Comparison of ENCODE assay signal across 21 mouse cellular contexts in the genomic region with DNA sequence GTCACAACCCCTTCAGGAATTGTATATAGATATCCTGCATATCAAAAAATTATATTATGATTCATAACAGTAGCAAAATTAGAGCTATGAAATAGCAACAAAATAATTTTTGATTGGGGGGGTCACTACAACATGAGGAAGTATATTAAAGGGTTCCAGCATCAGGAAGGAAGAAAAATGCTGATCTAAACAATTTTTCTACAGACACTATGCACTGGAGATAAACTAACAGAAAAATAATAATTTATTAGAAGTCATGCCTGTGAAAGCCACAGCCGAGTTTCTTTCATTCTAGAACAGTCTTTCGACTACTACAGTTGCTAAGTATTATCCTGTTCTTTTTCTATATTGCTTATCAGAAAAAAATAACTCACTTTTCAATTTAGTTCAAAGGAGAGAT. TPM values are rescaled to one million over a fixed set of nuclear protein-coding genes. Genes with fewer than 3 reads are reported as not detected.
DNase-seq lines count a peak whose midpoint lies in the region; TF ChIP-seq lines count a peak whose summit lies in the region.
"Had no signal": no experiment of that assay in that cellular context is flagged by ENCODE, and none has a peak within 500 bp of the region (broad histone marks: within the 10 kb centered on the region; RNA-seq: fewer than 3 reads in every experiment).

No protein-coding gene starts in this region.

- DNase-seq in CH12.LX (ENCODE audit: extremely low read depth) = no peak
- DNase-seq in ES-E14 (ENCODE audit: low read depth, low spot score) = no peak
- no peak for DNase-seq in heart, adult 18-20 months
- no peak for DNase-seq in left cerebral cortex, adult 9 months (ENCODE audit: low spot score in 2 of 2)
- DNase-seq: adrenal gland, adult 2 months; adrenal gland, adult 8-10 months; adrenal gland, postnatal 10 days; adrenal gland, postnatal 14 days; adrenal gland, postnatal 25 days; adrenal gland, postnatal 36 days; B cell, adult 2 months; cerebellum, adult 11 months; cerebellum, adult 11-12 months; cerebellum, adult 18-20 months; cerebellum, adult 2 months; cerebellum, adult 8-10 months had no signal

- TF ChIP-seq EP300 in CH12.LX (IDR thresholded peaks at IDR 0.05; ENCODE audit: low read length) = no peak

- H3K9ac ChIP-seq in CH12.LX (ENCODE audit: insufficient read depth, low read depth) (no peak overlapping the region), ES-E14 (ENCODE audit: insufficient read depth, low read depth, low read length, poor library complexity, severe bottlenecking) (no peak overlapping the region)

- no peaks in the 10 kb centered on the region for H3K79me2 ChIP-seq in CH12.LX (replicated peaks; ENCODE audit: control insufficient read depth, extremely low read depth, insufficient read depth, poor library complexity, severe bottlenecking)

- H3K27ac ChIP-seq in CH12.LX (ENCODE audit: insufficient read depth, low read depth) (no peak overlapping the region), ES-E14 (ENCODE audit: insufficient read depth, low read depth, low read length, poor library complexity, severe bottlenecking) (no peak overlapping the region)

- TF ChIP-seq POLR2A in CH12.LX (IDR thresholded peaks at IDR 0.05; ENCODE audit: low read depth, low read length) = no peak

- no peaks in the 10 kb centered on the region for H3K36me3 ChIP-seq in CH12.LX (replicated peaks in 1 of 2; ENCODE audit: control insufficient read depth in 1 of 2, insufficient read depth in 1 of 2, low read length in 1 of 2)
- no peaks in the 10 kb centered on the region for H3K36me3 ChIP-seq in ES-E14 (ENCODE audit: control insufficient read depth, insufficient read depth, low read length, poor library complexity, severe bottlenecking)
- H3K36me3 ChIP-seq: G1E had no signal

- H3K9me3 ChIP-seq in CH12.LX (replicated peaks; ENCODE audit: low read length) (no peaks in the 10 kb centered on the region), ES-E14 (ENCODE audit: control insufficient read depth, insufficient read depth, low read depth, low read length) (no peaks in the 10 kb centered on the region)

- H3K4me1 ChIP-seq in CH12.LX (ENCODE audit: control insufficient read depth in 1 of 2, insufficient read depth in 2 of 2) (peaks cover 0 to 3% of the 10 kb centered on the region in 2 experiments; a peak in 1 of 4 replicates), ES-E14 (ENCODE audit: control insufficient read depth in 2 of 2, insufficient read depth in 2 of 2, low read length in 2 of 2, poor library complexity in 1 of 2) (no peaks in the 10 kb centered on the region)

- H3K4me2 ChIP-seq in CH12.LX (ENCODE audit: insufficient read depth, low read depth, poor library complexity, severe bottlenecking) = no peak overlapping the region

- TF ChIP-seq CTCF in CH12.LX (conservative IDR thresholded peaks at IDR 0.05 in 1 of 2, IDR thresholded peaks at IDR 0.05 in 1 of 2; ENCODE audit: low read depth in 2 of 2, low read length in 2 of 2) = no peak

- dilution Hi-C loops in CH12.LX (cut with MboI; ENCODE audit: extremely low pct_ligation_motif_present, extremely low pct_unique_long_range_greater_than_20kb, low sequenced_read_pairs) = no loop called here

- no peaks in the 10 kb centered on the region for H3K27me3 ChIP-seq in CH12.LX (replicated peaks)
- H3K27me3 ChIP-seq: Patski had no signal

- no peak overlapping the region for H3K4me3 ChIP-seq in CH12.LX (replicated peaks in 1 of 3; ENCODE audit: low read depth in 2 of 3, low read length in 2 of 3, poor library complexity in 1 of 3)
- no peak overlapping the region for H3K4me3 ChIP-seq in ES-E14 (ENCODE audit: insufficient read depth in 1 of 2, low read depth in 1 of 2, low read length in 2 of 2, poor library complexity in 1 of 2, severe bottlenecking in 1 of 2)

- in situ Hi-C loops in CH12.LX (cut with MboI; ENCODE audit: low pct_ligation_motif_present, low pct_unique_long_range_greater_than_20kb, low sequenced_read_pairs) = no loop called here
- in situ Hi-C loops in ES-E14 (cut with MboI; ENCODE audit: low sequenced_read_pairs in 2 of 2, unreplicated experiment in 2 of 2) = no loop called here

- TF ChIP-seq RAD21 in CH12.LX (IDR thresholded peaks at IDR 0.05; ENCODE audit: low read depth, low read length) = no peak

TF ChIP-seq in CH12.LX, 34 proteins besides CTCF, POLR2A, EP300 and RAD21:
- no peak for TF ChIP-seq BHLHE40 (IDR thresholded peaks at IDR 0.05; ENCODE audit: low read depth, low read length)
- TF ChIP-seq MAFK (IDR thresholded peaks at IDR 0.05; ENCODE audit: insufficient replicate concordance, low read length) = peak; percentile 75; the same call in 1 of the 2 replicates

TF ChIP-seq in ES-E14, 5 proteins besides CTCF, POLR2A, EP300 and RAD21:
- TF ChIP-seq CHD2 (IDR thresholded peaks at IDR 0.05; ENCODE audit: low read depth, low read length) (no peak), MAFK (IDR thresholded peaks at IDR 0.05; ENCODE audit: insufficient read depth, low read depth, low read length) (peak; percentile 54), HCFC1 (IDR thresholded peaks at IDR 0.05; ENCODE audit: borderline replicate concordance, insufficient read depth, low read length) (no peak), ZNF384 (IDR thresholded peaks at IDR 0.05; ENCODE audit: low read depth, low read length) (no peak), ZC3H11A (IDR thresholded peaks at IDR 0.05; ENCODE audit: borderline replicate concordance, low read depth, low read length) (no peak)

RNA-seq across cellular contexts. Expression of a gene that starts 17.7 kb away (rescaled TPM):
- 0.08 and 0.17 TPM in 2 replicates for total RNA-seq in CH12.LX (2012; rRNA removed)
- total RNA-seq in CH12.LX (2014; rRNA removed) = 0.04 and 0.07 TPM in 2 replicates
- polyA plus RNA-seq in CH12.LX (2012; ENCODE audit: insufficient read length, low read depth) = 0.04 and 0.09 TPM in 2 replicates
- 6.8 and 9.6 TPM in 2 replicates for total RNA-seq in ES-E14 (2012; rRNA removed)
- total RNA-seq in heart, adult 18-20 months (2021) = 10 to 100 TPM; 28.6 to 33.5 TPM
- total RNA-seq: MEL had no signal
- polyA plus RNA-seq: activated CD4-positive, CD25-positive, alpha-beta regulatory T cell, adult 4 months; CD4-positive, CD25-positive, alpha-beta regulatory T cell, adult 4 months; G1E had no signal

RNA-seq across cellular contexts. Expression of a gene that starts 20.6 kb away (rescaled TPM):
- total RNA-seq in CH12.LX (2012; rRNA removed) (not detected in 2 replicates), CH12.LX (2014; rRNA removed) (not detected in 2 replicates), ES-E14 (2012; rRNA removed) (0.32 TPM in 1 of 2 replicates, not detected in the other)
- not detected in 2 replicates for polyA plus RNA-seq in CH12.LX (2012; ENCODE audit: insufficient read length, low read depth)
- total RNA-seq in heart, adult 18-20 months (2021) = under 1 TPM; 0.30 to 0.41 TPM
- total RNA-seq: adrenal gland, adult 2 months; adrenal gland, postnatal 25 days; adrenal gland, postnatal 36 days; G1E; MEL had no signal
- polyA plus RNA-seq: activated CD4-positive, CD25-positive, alpha-beta regulatory T cell, adult 4 months; adrenal gland, adult 2 months; CD4-positive, CD25-positive, alpha-beta regulatory T cell, adult 4 months; G1E had no signal
